ENCODE assay signal across 20 mouse cellular contexts in the genomic region with DNA sequence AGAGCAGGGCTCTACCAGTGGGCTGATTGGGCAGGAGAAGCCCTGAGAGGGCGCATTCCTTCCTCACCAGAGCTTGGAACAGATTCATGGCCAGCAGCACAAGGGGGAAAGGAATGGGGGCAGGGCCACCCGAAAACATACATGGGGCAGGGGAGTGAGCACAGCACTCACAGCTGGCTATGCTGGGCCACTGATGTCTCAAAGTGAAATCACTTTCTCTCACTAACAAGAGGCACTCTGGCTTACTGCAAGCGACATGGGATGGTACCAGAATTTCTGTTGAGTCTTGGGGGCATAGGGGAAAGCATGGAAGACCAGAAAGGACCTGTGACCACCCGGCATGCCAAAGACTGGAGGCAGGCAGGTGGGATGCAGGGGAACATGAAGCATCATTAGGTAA.
"Had no signal": no experiment of that assay in that cellular context is flagged by ENCODE, and none has a peak within 500 bp of the region (broad histone marks: within the 10 kb centered on the region; RNA-seq: fewer than 3 reads in every experiment).

No protein-coding gene starts in this region.

- H3K4me3 ChIP-seq: midbrain, embryonic 10.5 days; midbrain, embryonic 12.5 days; myocyte; neural tube, embryonic 13.5 days; neural tube, embryonic 15.5 days had no signal

- H3K27me3 ChIP-seq: midbrain, embryonic 12.5 days; neural tube, embryonic 13.5 days; neural tube, embryonic 15.5 days had no signal

- H3K9ac ChIP-seq: liver, embryonic 14.5 days; lung, embryonic 14.5 days; midbrain, embryonic 12.5 days; neural tube, embryonic 13.5 days; neural tube, embryonic 15.5 days had no signal

- H3K27ac ChIP-seq: liver, embryonic 14.5 days; midbrain, embryonic 10.5 days; midbrain, embryonic 12.5 days; neural tube, embryonic 13.5 days; neural tube, embryonic 15.5 days had no signal

- H3K36me3 ChIP-seq: midbrain, embryonic 10.5 days; midbrain, embryonic 12.5 days; neural tube, embryonic 13.5 days; neural tube, embryonic 15.5 days had no signal

- H3K4me2 ChIP-seq: lung, embryonic 14.5 days; midbrain, embryonic 12.5 days; neural tube, embryonic 13.5 days; neural tube, embryonic 15.5 days had no signal

- H3K4me1 ChIP-seq: midbrain, embryonic 10.5 days; midbrain, embryonic 12.5 days; neural tube, embryonic 13.5 days; neural tube, embryonic 15.5 days had no signal

- DNase-seq: lung, adult 18-20 months; lung, embryonic 14.5 days; lung, postnatal 10 days; lung, postnatal 4 days; midbrain, embryonic 14.5 days; retina, postnatal 1 day; right cerebral cortex, adult 18-20 months; right cerebral cortex, postnatal 25 days; right cerebral cortex, postnatal 4 days; spleen, adult 18-20 months; thymus, adult 18-20 months; thymus, postnatal 14 days; thymus, postnatal 36 days had no signal

- ATAC-seq: midbrain, embryonic 16.5 days had no signal
